In the genomic region with DNA sequence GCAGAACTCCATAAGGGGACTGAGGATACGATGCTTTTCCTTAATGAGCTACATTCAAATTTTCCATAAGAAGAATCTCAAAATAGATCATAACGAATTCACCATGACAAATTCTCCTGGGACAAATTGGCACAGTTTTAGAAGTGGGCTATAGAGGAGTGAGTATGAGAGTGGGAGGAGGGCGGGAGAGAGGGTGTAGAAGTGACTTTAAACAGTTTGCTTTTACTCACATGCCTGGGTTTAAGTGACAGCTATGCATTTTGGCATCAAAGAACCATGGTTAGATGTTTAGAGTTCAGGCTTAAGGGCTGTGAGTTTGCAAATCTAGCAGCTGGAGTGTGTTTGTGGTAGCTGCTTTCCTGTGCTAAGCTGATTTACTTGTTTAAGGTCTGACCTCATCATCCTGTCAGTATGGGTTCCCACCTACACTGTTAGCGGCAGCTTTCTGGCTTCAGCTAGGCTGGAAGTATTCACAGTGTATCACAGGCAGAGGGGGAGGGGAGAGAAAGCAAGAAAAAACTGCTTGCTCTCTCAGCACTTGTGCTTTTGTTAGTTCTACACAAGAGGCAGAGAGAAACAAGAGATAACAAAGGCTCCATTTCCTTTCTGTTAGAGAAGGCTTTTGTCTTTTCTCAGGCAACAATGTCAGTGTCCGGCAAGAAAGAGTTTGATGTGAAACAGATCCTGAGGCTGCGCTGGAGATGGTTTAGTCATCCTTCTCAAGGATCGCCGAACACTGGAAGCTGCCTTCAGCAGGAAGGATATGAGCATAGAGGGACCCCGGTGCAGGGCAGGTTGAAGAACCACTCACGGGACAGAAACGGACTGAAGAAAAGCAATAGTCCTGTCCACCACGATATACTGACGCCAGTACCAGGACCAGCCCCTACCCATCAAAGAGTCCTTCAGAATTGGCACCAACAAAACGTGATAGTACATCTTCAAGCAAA, we compare ENCODE assay signal across 8 mouse cellular contexts. TPM values are rescaled to one million over a fixed set of nuclear protein-coding genes. Genes with fewer than 3 reads are reported as not detected.
A peak's percentile ranks its signal among the peaks of the same experiment; 100 is the strongest.
DNase-seq lines count a peak whose midpoint lies in the region; ATAC-seq and TF ChIP-seq lines count a peak whose summit lies in the region.

A gene (plus strand): TSS at position 552 of the 950 bp plus-strand sequence.

- H3K4me2 ChIP-seq in embryonic facial prominence, embryonic 15.5 days (replicated peaks), result peak within 1 kb of the TSS; percentile 30
- peak within 1 kb of the TSS; percentile 5; the same call in 1 of the 2 replicates for H3K4me2 ChIP-seq in liver, postnatal 0 days (ENCODE audit: low read depth, low read length)

- no peak within 1 kb of the TSS; the same call in 1 of the 2 replicates for H3K27ac ChIP-seq in cerebellum, adult 2 months (ENCODE audit: insufficient read depth, low read length)
- no peak within 1 kb of the TSS for H3K27ac ChIP-seq in embryonic facial prominence, embryonic 15.5 days (replicated peaks)
- no peak within 1 kb of the TSS for H3K27ac ChIP-seq in liver, postnatal 0 days (ENCODE audit: low read depth)

- DNase-seq in cerebellum, adult 2 months, result peak in 1 of 2 experiments; percentile 1
- no peak for DNase-seq in cerebellum, adult 11-12 months
- peak; percentile 8 to 15 for DNase-seq in heart, postnatal 36 days
- DNase-seq in layer of hippocampus, adult 11-12 months (ENCODE audit: low spot score), result peak; percentile 5
- DNase-seq in liver, postnatal 0 days, result no peak
- DNase-seq in right cerebral cortex, postnatal 25 days, result peak; percentile 13
- DNase-seq in spleen, postnatal 36 days (ENCODE audit: low spot score in 2 of 2), result no peak

- H3K4me1 ChIP-seq in cerebellum, adult 2 months (ENCODE audit: control insufficient read depth, insufficient read depth, low read length), result no peaks in the 10 kb centered on the region
- H3K4me1 ChIP-seq in embryonic facial prominence, embryonic 15.5 days, result no peaks in the 10 kb centered on the region
- no peaks in the 10 kb centered on the region for H3K4me1 ChIP-seq in liver, postnatal 0 days (ENCODE audit: insufficient read depth)

- no peak for TF ChIP-seq POLR2A in cerebellum, adult 2 months (IDR thresholded peaks at IDR 0.05; ENCODE audit: borderline replicate concordance, insufficient read depth, low read length)

- H3K4me3 ChIP-seq in cerebellum, adult 2 months (replicated peaks; ENCODE audit: insufficient read depth, low read depth, low read length), result peak within 1 kb of the TSS; percentile 50
- H3K4me3 ChIP-seq in embryonic facial prominence, embryonic 15.5 days (replicated peaks), result peak within 1 kb of the TSS; percentile 22
- H3K4me3 ChIP-seq in liver, postnatal 0 days (ENCODE audit: low read depth, low read length), result no peak within 1 kb of the TSS

- no peaks in the 10 kb centered on the region for H3K9me3 ChIP-seq in embryonic facial prominence, embryonic 15.5 days (replicated peaks)
- H3K9me3 ChIP-seq in liver, postnatal 0 days (ENCODE audit: low read length), result no peaks in the 10 kb centered on the region

- H3K9ac ChIP-seq in embryonic facial prominence, embryonic 15.5 days, result no peak within 1 kb of the TSS
- H3K9ac ChIP-seq in liver, postnatal 0 days (replicated peaks), result no peak within 1 kb of the TSS

- intact Hi-C loops in heart, postnatal 36 days (cut with DNase I), result no loop called here

- ATAC-seq in embryonic facial prominence, embryonic 15.5 days (ENCODE audit: insufficient number of reproducible peaks, low FRiP score, low TSS enrichment, low read depth), result no peak
- ATAC-seq in liver, postnatal 0 days, result 0 out of 2 replicates have a peak, but pooled peaks have one; percentile 15

- TF ChIP-seq CTCF in cerebellum, adult 2 months (IDR thresholded peaks at IDR 0.05; ENCODE audit: borderline replicate concordance, insufficient read depth, low read depth, low read length), result no peak
- TF ChIP-seq CTCF in liver, postnatal 0 days (IDR thresholded peaks at IDR 0.05; ENCODE audit: low read depth), result no peak

- H3K36me3 ChIP-seq in embryonic facial prominence, embryonic 15.5 days, result no peaks in the 10 kb centered on the region
- H3K36me3 ChIP-seq in liver, postnatal 0 days (replicated peaks; ENCODE audit: insufficient read depth, low read length), result no peaks in the 10 kb centered on the region

- TF ChIP-seq EP300 in liver, postnatal 0 days (IDR thresholded peaks at IDR 0.05; ENCODE audit: low read depth), result no peak

- WGBS in cerebellum, adult 2 months, result 19% methylated on average over 14 of the region's 14 CpGs
- 34% methylated on average over 14 of the region's 14 CpGs for WGBS in embryonic facial prominence, embryonic 15.5 days
- 35% methylated on average over 14 of the region's 14 CpGs for WGBS in liver, postnatal 0 days (ENCODE audit: insufficient replicate concordance)

- no peaks in the 10 kb centered on the region for H3K27me3 ChIP-seq in cerebellum, adult 2 months (ENCODE audit: control insufficient read depth, insufficient read depth, low read length)
- no peaks in the 10 kb centered on the region for H3K27me3 ChIP-seq in embryonic facial prominence, embryonic 15.5 days
- H3K27me3 ChIP-seq in liver, postnatal 0 days (ENCODE audit: insufficient read depth, low read length), result no peaks in the 10 kb centered on the region

RNA-seq across cellular contexts. Expression of the gene that starts here (rescaled TPM):
- 17.3 and 17.4 TPM in 2 replicates for polyA plus RNA-seq in cerebellum, adult 2 months (2012; rRNA removed)
- 11.4 and 12.9 TPM in 2 replicates for polyA plus RNA-seq in embryonic facial prominence, embryonic 15.5 days (2015; fragmentation: Nextera tagmentation; extraction: Ambion mirVana)
- 1 to 10 TPM; 4.9 to 5.4 TPM for total RNA-seq in heart, postnatal 36 days (2021)
- polyA plus RNA-seq in liver, postnatal 0 days (2015; fragmentation: Nextera tagmentation; extraction: Ambion mirVana), result 1.2 and 1.3 TPM in 2 replicates

Comparison
In these comparisons a context has a peak if more than half of its experiments do, and no peak if none do; other contexts are left out.
1. DNase-seq: peak in heart, postnatal 36 days (2 of 2), layer of hippocampus, adult 11-12 months (single experiment) and right cerebral cortex, postnatal 25 days (single experiment); none in cerebellum, adult 11-12 months (single experiment), liver, postnatal 0 days (single experiment) and spleen, postnatal 36 days (0 of 2).